Mouse (Mus musculus): Measurements from ENCODE around the gene Chst4.
"Not testable (repeated sequence)": the region's sequence is repeated elsewhere in the genome, so short reads cannot be mapped to it uniquely, and the experiment has no call there.

Chst4 gene

DNA sequence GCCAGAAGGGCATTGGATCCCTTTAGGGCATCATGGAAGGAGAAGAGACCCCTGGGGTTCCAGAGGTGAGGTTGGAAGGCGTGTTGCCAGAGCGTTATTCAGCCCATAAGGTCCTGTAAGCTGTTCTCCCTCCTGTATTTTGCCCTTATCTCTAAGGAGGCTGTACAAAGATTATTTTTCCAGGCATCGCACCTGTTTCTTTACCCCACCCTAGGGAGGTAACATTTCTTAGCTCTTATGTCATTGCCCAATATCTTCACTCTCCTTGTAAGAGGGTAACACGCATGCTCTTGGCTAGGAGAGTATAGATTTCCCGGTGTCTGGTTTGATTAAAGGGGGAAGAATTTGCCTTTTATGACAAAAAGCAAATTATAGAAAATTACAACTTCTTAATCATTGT, at the start of gene Chst4:
Chst4 (minus strand) TSS at position 82 of the 400 bp plus-strand sequence.
- DNase-seq (ENCODE audit: low spot score in 2 of 2), result no peak

DNA sequence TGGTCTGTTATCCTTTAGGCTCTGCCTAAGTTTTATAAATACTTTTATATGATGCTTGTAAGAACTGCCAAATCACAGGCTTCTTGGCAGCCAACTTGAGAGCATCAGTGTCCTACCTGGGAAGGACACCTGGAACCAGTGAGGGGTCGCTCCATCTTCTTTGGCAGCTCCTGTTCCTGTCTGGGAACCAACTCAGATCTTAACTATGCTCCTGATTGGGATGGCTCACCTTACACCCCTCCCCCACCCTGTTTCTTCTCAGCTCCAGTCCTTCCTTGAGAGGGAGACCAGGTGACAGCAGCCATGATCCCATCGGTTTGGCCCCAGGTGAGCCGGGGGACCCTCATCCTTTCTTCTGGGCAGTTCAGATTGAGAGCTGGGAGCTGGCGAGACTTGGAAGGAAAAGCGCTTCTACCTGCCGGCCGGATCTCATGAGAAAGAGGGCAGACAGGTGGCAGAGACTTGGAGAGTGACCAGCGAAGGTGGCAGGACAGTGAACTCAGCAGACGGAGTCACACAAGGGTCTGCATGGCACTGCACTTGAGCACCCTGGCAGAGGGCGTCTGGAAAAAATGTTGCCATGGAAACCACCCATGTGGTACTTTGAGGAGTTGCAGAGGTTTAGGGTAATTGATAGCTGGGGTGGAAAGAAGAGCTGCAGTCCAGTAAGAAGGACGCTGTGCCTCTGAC, 43.0 kb upstream of the Chst4 start:
- DNase-seq (ENCODE audit: low spot score in 2 of 2), result no peak

DNA sequence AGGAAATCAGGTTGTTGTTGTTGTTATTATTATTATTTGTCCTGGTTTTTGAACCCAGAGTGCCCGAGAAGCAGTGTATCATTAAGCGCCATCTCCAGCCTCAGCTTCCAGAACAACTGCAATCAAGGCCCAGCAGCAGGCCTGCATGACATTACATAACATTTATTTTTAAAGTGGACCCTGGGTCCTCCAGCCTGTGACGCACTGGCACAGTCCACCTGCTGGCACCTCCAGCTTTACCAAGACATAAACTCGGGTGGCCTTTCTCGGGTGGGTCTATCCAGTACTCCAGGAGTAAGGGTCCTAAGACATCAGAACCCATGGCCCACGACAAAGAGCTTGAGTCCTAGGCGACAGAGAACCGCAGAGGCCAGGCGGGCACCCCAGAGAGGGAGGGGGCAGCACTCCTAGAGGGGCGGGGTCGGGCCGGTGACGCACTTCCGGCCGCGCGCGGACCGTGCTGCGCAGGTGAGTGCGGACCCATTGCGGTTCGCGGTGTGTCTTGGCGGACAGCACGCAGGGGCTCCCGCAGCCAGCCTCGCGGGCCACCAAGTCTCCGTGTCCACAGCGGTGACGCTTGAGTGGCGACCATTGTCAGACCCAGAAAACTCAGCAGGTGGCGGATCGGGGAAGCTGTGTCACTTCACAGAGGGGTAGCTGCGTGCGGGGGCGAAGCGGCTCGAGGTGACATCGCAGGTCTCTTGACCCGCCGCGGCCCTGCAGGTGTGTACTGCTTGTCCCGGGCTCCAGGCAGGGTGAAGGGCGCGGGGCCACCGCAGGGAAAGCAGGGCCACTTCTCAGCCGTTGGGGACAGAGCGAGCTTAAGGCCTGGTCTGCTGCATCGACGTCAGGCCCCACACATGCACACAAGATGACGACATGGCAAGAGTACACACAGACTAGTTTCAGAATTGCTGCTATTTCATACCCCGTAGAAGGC, 40.0 kb upstream of the Chst4 start, which contains the start of gene Zfp612:
Zfp612 (plus strand) TSS at position 465 of the 940 bp plus-strand sequence.
- peak; percentile 72 to 73 for DNase-seq (ENCODE audit: low spot score in 2 of 2)

DNA sequence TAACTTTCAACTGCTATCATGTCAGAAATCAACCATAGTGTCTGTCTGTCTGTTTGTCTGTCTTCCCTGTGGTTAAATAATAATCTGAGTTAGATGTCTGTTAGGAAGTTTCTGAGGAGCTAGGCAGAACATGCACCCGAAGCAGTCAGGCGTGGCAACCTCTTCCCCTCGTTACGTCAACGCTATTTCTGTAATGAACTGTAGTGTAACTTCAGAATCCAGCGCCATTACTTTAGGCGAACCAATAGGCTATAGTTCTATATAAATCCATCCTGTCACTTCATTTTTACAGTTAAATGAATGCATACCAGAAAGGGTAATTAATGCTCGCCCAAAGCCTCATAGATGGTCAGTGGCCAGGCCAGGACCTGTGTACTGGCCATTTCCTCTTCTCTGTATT, 35.0 kb upstream of the Chst4 start:
- no peak for DNase-seq (ENCODE audit: low spot score in 2 of 2)

DNA sequence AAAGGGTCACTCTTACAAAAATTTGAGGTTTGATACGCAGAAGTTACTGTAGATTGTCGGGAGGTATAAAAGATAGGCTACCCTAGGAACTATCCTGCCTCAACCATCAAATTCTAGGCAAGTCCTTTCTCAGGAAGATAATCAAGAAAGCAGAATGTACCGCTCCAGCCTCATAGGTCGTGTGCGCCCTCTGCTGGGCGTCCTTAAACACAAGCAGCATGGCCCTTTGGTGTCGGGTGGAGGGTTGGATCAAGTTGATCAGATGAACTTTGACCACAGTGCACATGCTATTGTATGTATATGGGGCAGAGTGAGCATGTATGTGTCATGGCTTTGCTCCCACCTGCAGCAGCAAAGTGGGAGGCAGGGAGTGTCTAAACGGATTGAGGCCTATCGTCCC, 32.1 kb upstream of the Chst4 start:
- peak; percentile 54 to 67 for DNase-seq (ENCODE audit: low spot score in 2 of 2)

DNA sequence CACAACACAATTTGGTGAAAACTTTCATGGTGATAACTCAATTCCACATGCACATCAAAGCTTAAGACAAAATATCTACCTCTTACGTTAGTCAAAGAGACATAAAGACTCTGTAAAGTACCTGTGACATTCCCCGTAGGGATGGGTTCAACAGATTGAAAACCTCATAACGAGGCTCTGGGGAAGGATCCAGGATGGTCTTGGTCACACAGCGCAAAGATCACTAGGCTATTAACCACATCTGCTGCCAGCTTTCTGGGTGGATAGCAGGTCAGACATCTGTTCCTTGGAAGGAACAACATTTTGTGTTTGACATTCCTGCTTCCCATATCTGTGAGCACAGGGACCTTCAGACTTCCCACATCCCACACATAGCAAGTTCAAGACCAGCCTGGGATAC, 30.2 kb upstream of the Chst4 start:
- no peak for DNase-seq (ENCODE audit: low spot score in 2 of 2)

DNA sequence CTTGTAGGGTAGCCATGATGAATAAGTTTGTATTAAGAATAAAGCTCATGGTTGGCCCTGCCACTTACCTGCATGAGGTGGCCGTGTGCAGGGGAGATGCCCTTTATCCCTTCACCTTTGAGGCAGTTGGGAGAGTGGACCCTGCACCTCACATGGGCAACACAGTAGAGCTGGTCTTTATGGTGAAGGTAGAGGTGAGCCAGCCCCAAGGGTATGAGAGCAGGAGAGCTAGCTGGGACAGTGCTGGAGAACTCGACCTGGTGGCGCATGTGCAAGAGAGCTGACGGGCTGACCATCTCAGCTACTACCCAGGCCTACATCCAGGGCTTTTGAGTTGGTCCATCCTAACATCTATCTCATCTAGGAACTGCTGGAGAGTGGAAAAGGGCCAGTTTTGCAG, 26.1 kb upstream of the Chst4 start:
- no peak for DNase-seq (ENCODE audit: low spot score in 2 of 2)

DNA sequence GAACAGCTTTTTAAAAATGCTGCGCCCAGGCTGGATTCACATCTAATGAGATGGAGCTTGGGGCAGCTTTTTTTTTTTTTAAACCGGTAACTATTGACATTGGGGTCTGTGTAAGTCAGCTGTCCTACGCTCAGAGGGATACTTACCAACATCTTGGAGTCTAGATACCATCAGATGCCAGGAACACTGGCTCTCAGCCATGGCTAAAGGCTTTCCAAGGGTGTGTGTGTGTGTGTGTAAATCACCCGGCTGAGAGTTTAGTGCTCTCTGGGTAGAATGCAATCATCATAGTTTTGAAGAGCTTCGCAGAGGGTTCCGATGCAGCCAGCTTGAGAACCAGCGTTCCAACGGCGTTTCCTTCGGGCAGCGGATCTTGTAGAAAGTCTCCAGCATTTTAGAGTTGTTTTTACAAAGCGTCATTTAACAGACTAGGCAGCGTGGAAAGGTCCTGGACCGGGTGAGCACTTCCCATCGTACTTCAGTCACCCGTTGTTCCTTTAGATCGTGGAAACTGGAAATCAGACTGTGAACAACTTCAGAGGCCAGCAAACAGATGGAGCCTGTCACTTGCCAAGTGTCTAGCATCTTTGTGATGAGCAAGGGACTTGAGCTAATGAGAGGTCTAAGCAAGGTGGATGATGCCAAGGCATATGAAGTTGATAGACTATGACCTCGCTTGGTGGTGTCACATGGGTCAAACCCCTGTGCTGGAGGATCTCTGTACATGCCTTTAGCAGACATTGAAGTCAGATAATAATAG, 25.2 kb upstream of the Chst4 start:
- DNase-seq (ENCODE audit: low spot score in 2 of 2), result no peak

DNA sequence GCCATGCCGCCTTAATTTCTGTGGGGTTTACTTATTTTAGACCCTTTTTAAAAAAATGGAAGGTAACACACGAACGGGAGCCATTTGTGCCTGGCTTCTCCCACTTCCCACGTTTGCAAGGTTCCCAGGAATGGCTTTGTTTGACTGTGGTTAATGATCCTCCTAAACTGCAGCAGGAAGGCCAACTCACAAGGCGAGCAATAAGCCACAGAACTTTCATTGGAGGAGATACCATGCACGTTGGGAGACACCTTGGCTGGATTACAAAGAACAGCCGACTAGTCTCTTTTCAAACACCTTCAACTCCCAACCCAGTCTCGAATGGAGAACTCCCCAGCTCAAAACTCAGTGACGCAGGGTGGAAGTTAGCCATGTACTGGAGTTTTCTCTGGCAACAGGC, 24.6 kb upstream of the Chst4 start:
- no peak for DNase-seq (ENCODE audit: low spot score in 2 of 2)

DNA sequence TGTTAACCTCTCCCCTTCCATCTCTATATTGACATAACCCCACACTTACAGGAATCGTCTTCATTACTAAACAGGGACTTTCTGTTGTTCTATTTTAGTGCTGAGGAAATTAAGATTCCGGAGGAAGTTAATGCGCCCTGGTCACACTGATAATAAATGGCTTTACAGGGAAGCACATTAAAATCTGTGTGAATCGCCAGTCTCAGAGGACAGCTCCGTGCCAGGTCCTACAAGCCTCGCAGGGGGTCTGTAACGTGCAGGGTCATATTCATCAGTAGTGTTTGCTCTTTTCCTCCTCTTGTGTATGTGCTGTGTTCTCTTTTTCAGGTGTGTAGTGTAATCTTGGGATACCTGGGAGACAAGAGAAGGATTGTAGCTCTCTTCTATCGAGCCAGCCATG, 18.7 kb upstream of the Chst4 start:
- no peak for DNase-seq (ENCODE audit: low spot score in 2 of 2)

DNA sequence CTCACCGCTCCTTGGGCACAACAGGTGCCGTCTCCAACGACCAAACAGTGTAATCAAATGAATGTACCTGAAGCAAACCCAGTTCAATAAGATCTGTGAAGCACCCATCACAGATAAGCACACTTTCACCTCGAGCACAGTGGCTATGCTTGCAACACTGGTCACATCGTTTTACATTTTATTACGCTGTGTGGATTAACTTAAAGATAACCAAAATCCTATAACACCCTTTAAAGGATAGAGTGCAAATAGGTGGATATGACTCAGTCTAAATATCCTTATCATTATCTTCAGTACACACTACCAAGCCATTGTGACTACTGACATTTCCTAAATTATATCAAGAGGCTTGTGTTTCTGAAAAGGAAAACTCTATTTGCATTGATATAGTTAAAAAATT, 11.7 kb upstream of the Chst4 start:
- no peak for DNase-seq (ENCODE audit: low spot score in 2 of 2)

DNA sequence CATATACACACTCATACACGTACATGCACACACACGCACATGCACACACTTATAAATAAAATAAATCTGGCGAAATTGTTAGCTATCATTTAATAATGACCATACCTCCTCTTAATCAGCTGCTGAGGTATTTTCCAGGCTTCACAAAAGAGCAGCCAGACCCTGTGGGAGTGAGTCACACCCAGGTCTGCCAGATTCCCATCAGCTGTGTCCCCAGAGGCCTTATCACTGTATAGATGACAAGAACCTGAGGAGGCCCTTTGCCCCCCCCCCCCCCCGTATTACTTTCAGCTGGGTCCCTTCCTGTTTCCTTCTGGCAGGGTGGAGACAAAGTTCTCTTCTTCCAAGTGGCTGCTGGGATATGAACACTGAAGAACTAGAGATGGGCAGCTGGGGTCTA, 969 bp upstream of the Chst4 start:
- no peak for DNase-seq (ENCODE audit: low spot score in 2 of 2)

DNA sequence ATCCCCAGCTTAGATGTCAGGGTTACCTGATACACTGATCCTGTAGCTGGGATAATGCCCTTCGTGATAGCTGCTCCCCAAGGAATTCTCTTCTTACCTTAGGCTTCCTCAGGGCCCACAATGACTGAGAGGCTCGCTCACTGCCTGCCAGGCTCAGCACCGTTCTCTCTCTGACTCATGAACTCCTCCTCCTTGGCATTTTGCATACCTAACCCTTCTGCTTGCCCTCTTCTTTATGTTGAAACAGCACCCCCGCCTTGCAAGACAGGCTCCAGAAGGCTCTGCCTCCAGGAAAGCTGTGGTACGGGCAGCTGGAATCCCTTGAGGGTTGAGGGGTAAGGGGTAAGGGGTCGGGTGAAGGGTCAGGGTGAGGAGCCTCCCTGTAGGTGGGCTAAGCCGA, 324 bp downstream of the Chst4 start:
- peak in 1 of 2 experiments; percentile 7 for DNase-seq (ENCODE audit: low spot score in 2 of 2)

DNA sequence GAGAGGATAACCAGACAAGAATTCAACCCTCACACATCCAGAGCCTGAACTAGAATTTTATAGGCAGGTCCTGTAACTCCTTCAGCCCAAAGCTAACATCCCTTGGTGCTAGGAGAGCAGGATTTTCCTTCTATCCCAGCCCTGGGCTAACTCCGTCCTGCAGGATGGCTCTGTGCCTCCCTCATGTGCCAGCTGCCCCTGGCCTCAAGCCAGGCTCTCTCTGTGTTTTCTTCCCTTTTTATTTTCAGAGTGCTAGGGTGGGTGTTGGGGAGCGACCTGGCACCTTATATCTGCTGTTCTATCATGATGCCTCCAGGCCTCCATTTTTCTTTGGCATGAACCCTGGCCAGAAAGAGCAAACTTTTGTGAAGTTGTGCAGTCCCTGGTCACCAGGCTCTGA, 3.4 kb downstream of the Chst4 start:
- DNase-seq (ENCODE audit: low spot score in 2 of 2), result peak in 1 of 2 experiments; percentile 6

DNA sequence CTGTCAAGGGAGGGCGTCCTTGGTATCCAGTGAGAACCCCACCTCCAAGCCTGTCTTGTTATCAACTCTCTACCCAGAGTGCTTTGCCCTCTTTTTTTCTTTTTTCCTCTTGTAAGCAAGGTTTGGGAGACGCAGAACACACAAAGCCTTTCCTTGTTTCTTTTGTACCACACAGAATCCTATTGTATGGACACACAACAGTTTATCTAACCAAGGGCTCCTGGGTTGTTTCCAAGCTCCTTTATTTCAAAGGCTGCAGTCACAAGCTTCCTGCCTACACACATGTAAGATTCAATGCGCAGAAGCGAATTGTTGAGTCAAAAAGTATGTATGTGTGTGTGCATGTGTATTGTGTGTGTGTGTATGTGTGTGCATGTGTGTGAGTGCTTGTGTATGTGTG, 5.2 kb downstream of the Chst4 start:
- no peak for DNase-seq (ENCODE audit: low spot score in 2 of 2)

DNA sequence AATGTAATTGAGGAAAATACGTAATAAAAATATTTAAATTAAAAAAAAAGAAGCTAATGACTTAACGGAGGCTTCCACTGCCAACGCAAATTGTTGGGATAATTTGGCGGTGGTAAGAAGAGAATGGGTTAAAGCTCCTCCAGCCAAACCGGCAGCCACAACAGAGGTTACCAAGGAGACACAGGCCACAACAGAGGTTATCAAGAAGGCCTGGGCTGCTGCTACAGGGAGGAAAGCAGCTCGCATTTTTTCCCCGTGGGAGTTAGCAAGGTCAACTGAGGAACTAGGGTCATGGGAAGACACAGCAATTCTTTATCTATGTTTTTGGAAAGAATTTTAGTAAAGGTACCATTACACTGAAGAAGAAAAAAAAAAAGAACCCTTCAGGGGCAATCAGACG, 5.8 kb downstream of the Chst4 start:
- DNase-seq (ENCODE audit: low spot score in 2 of 2), result not testable (repeated sequence)

DNA sequence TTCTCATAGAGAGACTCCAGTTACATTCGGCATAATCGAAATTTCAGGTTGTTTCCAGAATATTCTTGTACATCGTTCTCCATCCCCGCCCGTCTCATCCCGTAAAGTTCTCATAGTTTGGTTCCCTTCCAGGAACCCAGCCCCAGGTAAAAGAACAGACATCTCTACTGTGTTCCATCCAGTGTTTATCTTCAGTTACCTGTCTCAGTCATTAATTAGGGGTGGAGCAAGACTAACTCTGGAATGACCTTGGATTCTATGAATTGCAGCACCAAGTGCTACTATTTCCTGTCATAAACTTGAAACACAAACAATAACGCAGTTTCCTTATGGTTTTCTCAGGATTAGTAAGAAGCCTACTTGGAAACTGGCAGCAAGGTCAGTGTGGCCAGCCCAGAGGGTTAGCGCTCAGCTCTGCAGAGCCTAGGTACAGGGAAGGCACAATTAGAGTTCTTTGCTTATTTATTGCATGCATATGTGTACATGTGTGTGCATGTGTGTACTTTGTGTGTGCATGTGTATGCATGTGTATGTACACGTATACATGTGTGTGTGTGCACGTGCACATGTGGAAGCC, 16.7 kb downstream of the Chst4 start:
- no peak for DNase-seq (ENCODE audit: low spot score in 2 of 2)

DNA sequence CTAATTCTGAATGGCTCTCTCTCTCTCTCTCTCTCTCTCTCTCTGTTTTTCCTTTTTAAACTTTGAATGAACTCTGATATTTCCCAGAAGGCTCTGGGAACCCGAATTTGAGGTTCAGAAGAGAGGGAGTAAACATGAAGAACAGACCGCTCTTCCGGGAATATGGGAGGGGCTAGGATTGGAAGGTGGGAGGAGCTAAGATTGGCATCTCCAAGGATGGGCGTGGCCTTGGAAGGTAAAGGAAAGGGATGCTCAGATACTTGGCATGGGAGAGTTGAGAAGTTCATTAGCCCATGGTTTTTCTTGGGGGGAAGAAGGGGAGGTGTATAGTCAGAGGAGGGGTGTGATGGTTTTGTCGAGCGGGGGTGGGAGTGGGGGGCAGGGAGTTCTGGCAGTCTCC, 17.5 kb downstream of the Chst4 start:
- no peak for DNase-seq (ENCODE audit: low spot score in 2 of 2)

DNA sequence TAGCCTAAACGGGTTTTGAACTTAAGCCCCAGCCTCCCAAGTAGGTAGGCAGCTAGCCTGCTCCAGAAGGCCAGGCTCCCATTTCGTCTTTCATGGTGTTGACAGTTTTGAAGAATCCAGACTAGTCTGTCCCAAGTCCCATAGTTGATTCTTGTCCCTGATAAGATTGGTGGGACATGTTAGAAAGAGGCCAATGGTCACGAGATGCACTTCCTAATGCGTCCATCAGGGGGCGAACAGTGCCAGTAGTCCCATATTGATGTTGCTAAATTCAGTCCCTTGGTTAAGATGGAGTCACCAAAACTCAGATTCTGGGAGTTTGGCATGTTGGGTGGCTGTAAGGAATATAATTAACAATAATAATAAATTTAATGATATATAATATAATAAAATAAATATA, 28.7 kb downstream of the Chst4 start:
- peak in 1 of 2 experiments; percentile 17 for DNase-seq (ENCODE audit: low spot score in 2 of 2)

DNA sequence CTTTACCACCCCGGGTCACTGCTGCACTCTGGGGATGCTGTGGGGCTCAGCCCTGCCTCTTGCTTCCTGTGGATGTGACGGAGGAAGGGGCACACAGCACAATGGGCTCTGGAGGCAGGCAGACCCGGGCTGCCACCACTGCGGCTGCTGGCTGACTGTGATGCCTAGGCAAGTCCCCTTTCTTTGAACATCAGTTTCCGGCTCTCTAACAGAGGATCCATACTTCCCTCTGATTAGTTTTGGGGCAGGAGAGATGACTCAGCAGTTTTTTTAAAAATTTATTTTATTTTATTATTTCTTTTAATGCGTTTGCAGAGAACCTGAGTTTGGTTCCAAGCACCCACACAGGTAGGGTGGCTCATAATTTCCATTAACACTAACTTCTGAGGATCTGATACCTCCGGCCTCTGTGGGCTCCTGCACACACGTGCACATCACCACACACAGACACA, 30.5 kb downstream of the Chst4 start:
- DNase-seq (ENCODE audit: low spot score in 2 of 2), result no peak

DNA sequence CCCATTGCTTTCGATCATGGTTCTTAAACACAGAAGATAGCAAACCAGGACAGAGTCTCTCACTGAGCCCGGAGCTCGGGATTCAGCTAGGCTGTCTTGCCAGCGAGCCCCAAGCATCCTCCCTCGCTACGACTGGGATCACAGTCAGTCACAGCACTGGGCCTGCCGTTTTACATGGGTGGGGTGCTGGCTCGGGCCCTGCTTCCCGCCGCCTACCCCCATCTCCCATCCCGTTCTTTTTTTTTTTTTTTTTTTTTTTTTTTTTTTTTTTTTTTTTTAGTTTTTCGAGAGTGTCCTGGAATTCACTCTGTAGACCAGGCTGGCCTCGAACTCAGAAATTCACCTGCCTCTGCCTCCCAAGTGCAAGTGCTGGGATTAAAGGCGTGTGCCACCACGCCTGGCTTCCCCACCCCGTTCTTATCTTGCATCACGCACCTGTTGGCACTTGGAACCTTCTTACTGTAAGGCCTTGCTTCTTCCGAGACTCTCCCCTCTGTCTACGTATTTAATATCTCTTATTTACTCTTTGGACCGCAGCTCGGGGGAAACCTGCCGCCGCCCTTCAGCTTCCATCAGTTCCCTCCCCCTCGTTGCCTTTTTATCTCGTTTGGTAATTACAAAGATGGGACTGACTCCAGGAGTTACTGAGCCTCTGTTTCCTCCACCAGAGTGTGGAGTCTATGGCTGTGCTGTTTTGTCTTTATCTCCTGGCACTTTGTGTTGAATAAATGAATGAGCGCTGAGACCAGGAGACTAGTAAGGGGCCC, 31.1 kb downstream of the Chst4 start:
- DNase-seq (ENCODE audit: low spot score in 2 of 2), result no peak
